Mouse (Mus musculus): ENCODE measurements around the gene Ntpcr.

Gene Ntpcr

DNA sequence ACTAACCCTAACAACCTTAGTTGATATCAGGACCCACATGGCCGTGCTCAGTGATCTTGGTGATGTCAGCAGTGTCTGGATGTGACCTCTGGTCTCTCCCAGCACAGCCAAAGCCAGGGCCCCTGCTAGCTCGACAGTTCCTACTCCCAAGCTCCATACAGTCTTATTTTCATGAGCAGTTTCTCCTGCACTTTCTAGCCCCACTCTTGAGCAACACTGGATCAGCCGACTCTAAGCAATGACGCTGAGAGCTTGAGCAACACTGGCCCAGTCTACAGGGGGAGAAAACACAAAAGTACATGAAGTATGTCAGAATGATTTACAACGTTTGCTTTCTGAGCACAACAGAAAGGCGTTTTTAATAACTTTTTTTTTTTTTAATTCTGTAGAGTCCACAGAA lies 47.0 kb downstream of the Ntpcr start:
- no peak for DNase-seq (ENCODE audit: low spot score)

DNA sequence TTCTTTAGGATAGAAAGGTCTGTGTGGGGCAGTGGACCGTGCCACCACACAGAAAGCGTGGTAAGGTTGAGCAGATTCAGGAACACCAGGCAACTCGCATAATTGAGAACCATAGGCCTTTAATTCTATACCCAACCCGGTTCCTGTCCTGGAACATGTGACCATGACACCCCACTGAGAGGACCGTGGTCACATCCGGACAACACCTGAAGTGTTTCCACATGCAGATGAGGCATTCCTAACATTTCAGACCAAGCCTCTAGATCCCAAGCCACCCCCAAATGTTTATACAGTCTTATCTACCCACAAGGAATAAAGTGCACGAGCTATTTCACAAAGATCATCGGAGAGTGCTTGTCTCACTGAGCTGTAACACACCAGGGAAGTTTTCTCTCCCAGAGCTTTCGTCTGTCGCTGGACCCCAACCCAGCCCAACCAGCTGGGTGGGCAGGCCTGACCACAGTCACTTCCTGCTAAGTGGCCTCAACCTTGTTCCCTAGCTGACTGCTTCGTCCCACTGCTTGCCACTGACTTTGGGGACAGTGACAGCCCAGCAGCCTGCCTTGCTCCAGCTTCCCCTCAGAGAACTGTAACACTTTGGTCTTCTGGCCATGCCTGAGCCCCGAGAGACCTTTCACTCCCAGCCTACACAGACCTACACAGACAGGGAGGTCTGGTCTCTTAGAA lies 47.9 kb downstream of the Ntpcr start:
- DNase-seq (ENCODE audit: low spot score): no peak

- no peak for DNase-seq (ENCODE audit: low spot score)
These were observed 49.2 kb downstream of the Ntpcr start for GRCm38 (mm10) chr8:125778919-125779318.

DNA sequence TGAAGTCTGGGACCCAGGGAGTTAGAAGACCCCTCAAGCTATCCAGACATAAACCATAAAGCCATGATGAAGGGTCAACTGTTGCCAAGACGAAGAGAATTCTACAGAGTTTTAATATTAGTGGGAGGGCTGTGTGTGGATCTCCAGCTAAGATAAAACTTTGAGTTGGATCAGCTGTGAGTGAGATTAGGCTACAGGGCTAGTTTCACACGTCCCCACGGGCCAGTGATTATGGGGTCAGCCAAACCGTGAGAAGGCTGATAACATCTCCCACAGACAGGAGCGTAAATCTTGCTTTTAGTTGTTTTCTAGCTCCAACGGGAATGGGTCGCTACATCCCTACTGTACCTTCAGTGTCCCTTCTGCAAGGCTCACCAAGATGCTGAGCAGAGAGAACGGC lies 49.9 kb downstream of the Ntpcr start:
- no peak for DNase-seq (ENCODE audit: low spot score)

- peak; percentile 58 for DNase-seq (ENCODE audit: low spot score)
These were observed 52.4 kb downstream of the Ntpcr start for GRCm38 (mm10) chr8:125782161-125782560.

DNA sequence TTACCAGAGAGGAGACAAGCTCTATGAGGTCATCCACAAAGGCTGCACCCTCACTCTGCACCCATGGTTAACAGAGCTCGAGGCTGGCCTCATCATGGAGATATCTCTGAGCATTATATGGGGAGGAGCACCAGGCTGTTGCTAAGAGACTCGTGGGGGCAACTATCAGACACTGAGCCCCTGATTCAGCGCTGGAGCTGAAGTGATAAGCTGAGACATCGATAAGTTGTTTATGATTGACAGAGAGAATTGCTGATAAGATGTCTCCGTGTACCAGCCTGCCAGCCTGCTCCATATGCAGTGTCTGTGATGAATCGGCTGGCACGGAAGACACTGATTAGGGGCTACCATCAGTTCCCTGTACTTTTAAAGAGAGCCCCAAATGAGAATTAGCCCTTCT lies 57.1 kb downstream of the Ntpcr start:
- DNase-seq (ENCODE audit: low spot score): no peak

DNA sequence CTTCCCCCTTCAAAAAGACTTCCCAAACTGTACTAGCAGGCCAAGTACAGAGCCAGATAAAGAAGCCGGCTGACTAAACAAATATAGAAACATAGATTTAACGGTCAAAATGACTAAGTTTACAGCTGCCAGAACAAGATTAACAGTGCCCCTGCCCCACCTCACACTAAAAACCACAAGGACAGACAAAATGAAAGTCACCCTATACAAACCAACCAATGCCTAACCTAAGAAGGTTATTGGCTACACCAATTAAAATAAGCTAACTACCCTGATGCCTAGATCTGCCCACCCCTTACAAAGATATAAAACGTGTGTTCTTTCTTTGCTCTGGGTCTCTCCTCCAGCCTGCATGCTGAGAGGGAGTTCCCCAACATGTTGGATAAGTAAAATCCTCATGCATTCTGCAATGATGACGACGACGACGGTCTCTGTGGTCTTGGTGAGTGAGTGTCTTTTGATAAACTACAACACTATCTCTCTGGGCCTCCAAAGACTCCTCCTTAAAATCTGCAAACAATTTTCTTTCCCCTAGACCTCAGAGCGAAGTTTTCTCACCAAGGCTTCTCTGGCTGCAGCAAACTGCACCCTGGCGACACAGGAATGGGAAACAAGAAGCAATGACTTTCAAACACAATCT lies 63.2 kb downstream of the Ntpcr start:
- no peak for DNase-seq (ENCODE audit: low spot score)

DNA sequence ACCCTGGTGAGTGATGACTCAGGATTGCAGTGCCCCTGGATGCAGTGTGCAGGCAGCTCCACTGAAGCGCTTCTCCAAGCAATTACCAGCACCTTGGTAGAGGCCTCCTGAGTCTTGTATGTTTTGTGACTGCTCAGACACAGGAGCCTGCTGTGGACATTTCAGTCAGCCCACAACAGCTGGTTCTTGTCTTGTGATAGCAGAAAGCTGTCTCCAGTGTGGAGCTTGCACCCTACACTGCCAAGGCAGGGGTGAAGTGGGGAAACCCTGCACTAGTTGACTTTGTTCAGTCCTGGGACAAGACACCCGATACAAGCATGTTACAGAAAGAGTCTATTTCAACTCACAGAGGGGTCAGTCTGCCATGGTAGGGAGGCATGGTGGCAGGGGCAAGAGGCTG lies 65.6 kb downstream of the Ntpcr start:
- DNase-seq (ENCODE audit: low spot score): no peak

GRCm38 (mm10) chr8:125796970-125797369 lies 67.2 kb downstream of the Ntpcr start:
- no peak for DNase-seq (ENCODE audit: low spot score)

Measured in MN1 (cell line).